In the genomic region with DNA sequence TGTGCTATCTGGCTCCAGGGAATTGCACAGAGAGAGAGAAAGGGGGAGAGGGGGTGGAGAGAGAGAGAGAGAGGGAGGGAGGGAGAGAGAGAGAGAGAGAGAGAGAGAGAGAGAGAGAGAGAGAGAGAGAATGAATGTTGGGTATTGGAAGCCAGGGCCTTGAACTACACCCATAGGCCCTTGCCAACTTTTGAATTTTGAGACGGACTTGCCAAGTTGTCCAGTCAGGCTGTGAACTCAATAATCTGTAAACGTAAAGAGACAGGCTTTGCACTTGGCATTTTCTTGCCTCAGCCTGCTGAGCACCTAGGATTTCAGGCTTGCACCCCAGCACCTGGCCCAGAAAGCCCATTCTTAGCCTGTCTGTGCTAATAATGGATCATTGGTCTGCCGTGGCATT, we compare ENCODE assay signal across 8 mouse cellular contexts. TPM values are rescaled to one million over a fixed set of nuclear protein-coding genes. Genes with fewer than 3 reads are reported as not detected.
A peak's percentile ranks its signal among the peaks of the same experiment; 100 is the strongest.
DNase-seq lines count a peak whose midpoint lies in the region; ATAC-seq and TF ChIP-seq lines count a peak whose summit lies in the region.

No protein-coding gene starts in this region.

- H3K9ac ChIP-seq in embryonic facial prominence, embryonic 15.5 days: no peak overlapping the region; the same call in 1 of the 2 replicates
- H3K9ac ChIP-seq in intestine, embryonic 14.5 days (ENCODE audit: low read length): peak overlapping the region; percentile 93
- H3K9ac ChIP-seq in midbrain, postnatal 0 days (replicated peaks; ENCODE audit: low read length, poor library complexity, severe bottlenecking): no peak overlapping the region

- H3K36me3 ChIP-seq in embryonic facial prominence, embryonic 15.5 days: no peaks in the 10 kb centered on the region
- 0 out of 2 replicates have a peak, but pooled peaks cover 5% of the 10 kb centered on the region for H3K36me3 ChIP-seq in intestine, embryonic 14.5 days (ENCODE audit: control insufficient read depth, insufficient read depth, low read length)
- H3K36me3 ChIP-seq in midbrain, postnatal 0 days (ENCODE audit: insufficient read depth, low read length): no peaks in the 10 kb centered on the region

- no peaks in the 10 kb centered on the region for H3K27me3 ChIP-seq in embryonic facial prominence, embryonic 15.5 days
- H3K27me3 ChIP-seq in intestine, embryonic 14.5 days (replicated peaks; ENCODE audit: control insufficient read depth, insufficient read depth, low read length): no peaks in the 10 kb centered on the region
- H3K27me3 ChIP-seq in midbrain, postnatal 0 days (ENCODE audit: insufficient read depth, low read length): no peaks in the 10 kb centered on the region

- no peak for TF ChIP-seq CTCF in layer of hippocampus, adult 2 months (conservative IDR thresholded peaks at IDR 0.05)
- TF ChIP-seq CTCF in midbrain, postnatal 0 days (IDR thresholded peaks at IDR 0.05): no peak

- no peak overlapping the region for H3K4me3 ChIP-seq in layer of hippocampus, adult 2 months
- H3K4me3 ChIP-seq in embryonic facial prominence, embryonic 15.5 days (replicated peaks): peak overlapping the region; percentile 83; the same call in 1 of the 2 replicates
- H3K4me3 ChIP-seq in intestine, embryonic 14.5 days (ENCODE audit: low read depth, low read length): peak overlapping the region; percentile 63
- no peak overlapping the region for H3K4me3 ChIP-seq in midbrain, postnatal 0 days (ENCODE audit: low read depth, low read length)

- no peaks in the 10 kb centered on the region for H3K9me3 ChIP-seq in embryonic facial prominence, embryonic 15.5 days (replicated peaks)
- no peaks in the 10 kb centered on the region for H3K9me3 ChIP-seq in intestine, embryonic 14.5 days (ENCODE audit: control insufficient read depth, low read length)
- H3K9me3 ChIP-seq in midbrain, postnatal 0 days (ENCODE audit: low read length): no peaks in the 10 kb centered on the region

- peak overlapping the region; percentile 70 for H3K4me2 ChIP-seq in embryonic facial prominence, embryonic 15.5 days (replicated peaks)
- peak overlapping the region; percentile 96 for H3K4me2 ChIP-seq in intestine, embryonic 14.5 days (ENCODE audit: low read length)
- H3K4me2 ChIP-seq in midbrain, postnatal 0 days (ENCODE audit: low read depth, low read length, poor library complexity, severe bottlenecking): peak overlapping the region; percentile 91; the same call in 1 of the 2 replicates

- ATAC-seq in embryonic facial prominence, embryonic 15.5 days (ENCODE audit: insufficient number of reproducible peaks, low FRiP score, low TSS enrichment, low read depth): no peak
- no peak for ATAC-seq in intestine, embryonic 14.5 days (replicated peaks; ENCODE audit: low FRiP score, low TSS enrichment, low read depth)
- ATAC-seq in midbrain, postnatal 0 days (ENCODE audit: low FRiP score): no peak

- peak overlapping the region; percentile 74 for H3K27ac ChIP-seq in layer of hippocampus, adult 2 months
- 0 out of 2 replicates have a peak overlapping the region, but pooled peaks have one; percentile 7 for H3K27ac ChIP-seq in embryonic facial prominence, embryonic 15.5 days (replicated peaks)
- peak overlapping the region; percentile 92; the same call in 1 of the 2 replicates for H3K27ac ChIP-seq in intestine, embryonic 14.5 days (ENCODE audit: low read depth)
- H3K27ac ChIP-seq in midbrain, postnatal 0 days (ENCODE audit: low read depth, low read length): no peak overlapping the region

- DNase-seq in layer of hippocampus, adult 2 months (ENCODE audit: low spot score in 2 of 2): no peak
- no peak for DNase-seq in layer of hippocampus, postnatal 14 days (ENCODE audit: low spot score in 2 of 2)
- no peak for DNase-seq in intestine, embryonic 14.5 days (ENCODE audit: low spot score)
- no peak for DNase-seq in midbrain, postnatal 0 days (ENCODE audit: low spot score)
- DNase-seq in left cerebral cortex, adult 11 months (ENCODE audit: low spot score): no peak
- DNase-seq in layer of hippocampus, adult 18-20 months (ENCODE audit: low spot score in 2 of 2): no peak
- no peak for DNase-seq in kidney, postnatal 36 days

- WGBS in embryonic facial prominence, embryonic 15.5 days: 19% methylated on average over 3 of the region's 3 CpGs
- 21% methylated on average over 3 of the region's 3 CpGs for WGBS in intestine, embryonic 14.5 days
- WGBS in midbrain, postnatal 0 days: 24% methylated on average over 3 of the region's 3 CpGs

- H3K4me1 ChIP-seq in embryonic facial prominence, embryonic 15.5 days: peaks cover 42% of the 10 kb centered on the region
- H3K4me1 ChIP-seq in intestine, embryonic 14.5 days (replicated peaks; ENCODE audit: control insufficient read depth, insufficient read depth, low read length): peaks cover 38% of the 10 kb centered on the region
- H3K4me1 ChIP-seq in midbrain, postnatal 0 days (ENCODE audit: insufficient read depth, low read length): peaks cover 13% of the 10 kb centered on the region

RNA-seq across cellular contexts. Expression of gene Qrfp, which starts 48.2 kb away (rescaled TPM):
- not detected for total RNA-seq in layer of hippocampus, adult 2 months (2021)
- total RNA-seq in layer of hippocampus, postnatal 14 days (2021): not detected
- 0.07 TPM in 1 of 2 replicates, not detected in the other for polyA plus RNA-seq in embryonic facial prominence, embryonic 15.5 days (2015; fragmentation: Nextera tagmentation; extraction: Ambion mirVana)
- polyA plus RNA-seq in intestine, embryonic 14.5 days (2014; fragmentation: Nextera tagmentation; extraction: Ambion mirVana): 0.05 TPM in 1 of 2 replicates, not detected in the other
- 0.19 TPM in 1 of 2 replicates, not detected in the other for total RNA-seq in midbrain, postnatal 0 days (2014; rRNA removed)
- polyA plus RNA-seq in midbrain, postnatal 0 days (2015; fragmentation: Nextera tagmentation; extraction: Ambion mirVana): 0.07 and 0.20 TPM in 2 replicates
- total RNA-seq in layer of hippocampus, adult 18-20 months (2021): not detected

Comparison
In these comparisons a context has a peak if more than half of its experiments do, and no peak if none do; other contexts are left out.
1. H3K4me3 ChIP-seq: peak in embryonic facial prominence, embryonic 15.5 days (single experiment) and intestine, embryonic 14.5 days (single experiment); none in layer of hippocampus, adult 2 months (single experiment) and midbrain, postnatal 0 days (single experiment).
2. Peak in every context shown above with its lines, with median percentiles within 50 percentile points of each other: H3K4me2 ChIP-seq.